Mouse (Mus musculus) hindbrain, embryonic 12.5 days (tissue): ENCODE data around the gene Ptpru. TPM values are rescaled to one million over a fixed set of nuclear protein-coding genes. Genes with fewer than 3 reads are reported as not detected.

Source experiments
- ATAC-seq: fragments of 200-750 bp; cut with Nextera tagmentation; 2 replicates; pipeline ENCODE4 v1.8.0; 2017; ENCODE audit warnings: moderate TSS enrichment; ENCODE audit not compliant: low FRiP score
- H3K27ac ChIP-seq: fragments of 300-500 bp; sonication (generic); 2 replicates; pipeline ENCODE4 v1.5.1; 2016; ENCODE audit warnings: mild to moderate bottlenecking
- H3K27me3 ChIP-seq: fragments of 300-500 bp; sonication (generic); 2 replicates; pipeline ENCODE4 v1.6.1; 2016; ENCODE audit warnings: mild to moderate bottlenecking
- H3K36me3 ChIP-seq: fragments of 300-500 bp; sonication (generic); 2 replicates; pipeline ENCODE4 v1.6.1; 2016; ENCODE audit warnings: mild to moderate bottlenecking
- H3K4me1 ChIP-seq: fragments of 300-500 bp; sonication (generic); 2 replicates; pipeline ENCODE4 v1.6.1; 2016
- H3K4me2 ChIP-seq: fragments of 300-500 bp; sonication (generic); replicated peaks from 2 replicates; pipeline ENCODE4 v1.6.1; 2016; ENCODE audit warnings: mild to moderate bottlenecking
- H3K4me3 ChIP-seq: fragments of 300-500 bp; sonication (generic); 2 replicates; pipeline ENCODE4 v1.5.1; 2016; ENCODE audit warnings: mild to moderate bottlenecking
- H3K9ac ChIP-seq: fragments of 300-500 bp; sonication (generic); 2 replicates; pipeline ENCODE4 v1.6.1; 2016; ENCODE audit warnings: mild to moderate bottlenecking, moderate library complexity
- H3K9me3 ChIP-seq: fragments of 300-500 bp; sonication (generic); replicated peaks from 2 replicates; pipeline ENCODE4 v1.6.1; 2016; ENCODE audit warnings: mild to moderate bottlenecking
- WGBS: fragments of 180-500 bp; shearing (Covaris S2); methylation state at CpG from one replicate; pipeline ENCODE4 v1.1.7; 2016; 5-methylcytosine and 5-hydroxymethylcytosine counted together
- polyA plus RNA-seq: library from polyadenylated mRNA; unstranded; fragments of >200 nt; fragmentation: Nextera tagmentation; extraction: Ambion mirVana; gene quantifications from 2 replicates; pipeline ENCODE4 v1.2.1, GENCODE M21; 2016

Ptpru gene
- polyA plus RNA-seq: 22.7 and 30.2 TPM in 2 replicates

DNA sequence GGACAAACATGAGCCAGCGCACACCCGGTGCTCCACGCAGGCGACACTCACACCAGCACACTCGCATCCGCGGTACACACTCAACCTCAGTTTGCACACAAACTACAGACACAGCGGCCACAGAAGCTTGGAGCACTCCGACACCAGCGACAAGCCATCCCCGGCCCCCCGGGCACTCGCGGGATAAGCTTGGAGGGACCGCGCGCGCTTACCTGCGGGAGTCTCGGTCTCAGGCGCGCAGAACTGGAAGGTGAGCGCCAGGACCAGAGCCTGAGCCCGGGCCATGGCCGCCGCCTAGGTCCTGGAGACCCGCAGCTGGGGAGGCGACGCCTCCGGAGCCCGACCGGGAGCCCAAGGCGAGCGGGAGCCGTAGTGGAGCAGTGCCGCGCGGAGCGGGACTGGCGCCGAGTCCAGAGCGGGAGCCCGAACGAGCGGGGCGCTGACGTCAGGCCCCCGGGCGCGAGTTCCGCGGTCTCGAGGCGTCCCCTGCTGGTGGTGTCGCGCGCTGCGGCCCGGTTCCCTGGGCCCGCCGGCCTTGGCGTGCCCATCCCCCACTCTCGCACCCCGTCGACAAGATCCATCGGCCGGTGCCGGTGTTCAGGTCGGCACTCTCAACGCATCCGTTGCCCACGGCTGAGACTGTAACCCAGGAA is at the start of gene Ptpru:
Gene Ptpru, minus strand, starts transcription at position 417 of the 653 bp plus-strand sequence.
- Histone ChIP-seq H3K36me3 (no peaks in the 10 kb centered on the region), H3K4me3 (peak within 1 kb of the TSS; percentile 66), H3K27me3 (peaks cover 44% of the 10 kb centered on the region), H3K27ac (no peak within 1 kb of the TSS), H3K9me3 (no peaks in the 10 kb centered on the region), H3K9ac (peak within 1 kb of the TSS; percentile 71), H3K4me1 (peaks cover 41% of the 10 kb centered on the region), H3K4me2 (peak within 1 kb of the TSS; percentile 99)
- ATAC-seq: peak; percentile 79
- under 1% methylated on average over 67 of the region's 72 CpGs for WGBS

DNA sequence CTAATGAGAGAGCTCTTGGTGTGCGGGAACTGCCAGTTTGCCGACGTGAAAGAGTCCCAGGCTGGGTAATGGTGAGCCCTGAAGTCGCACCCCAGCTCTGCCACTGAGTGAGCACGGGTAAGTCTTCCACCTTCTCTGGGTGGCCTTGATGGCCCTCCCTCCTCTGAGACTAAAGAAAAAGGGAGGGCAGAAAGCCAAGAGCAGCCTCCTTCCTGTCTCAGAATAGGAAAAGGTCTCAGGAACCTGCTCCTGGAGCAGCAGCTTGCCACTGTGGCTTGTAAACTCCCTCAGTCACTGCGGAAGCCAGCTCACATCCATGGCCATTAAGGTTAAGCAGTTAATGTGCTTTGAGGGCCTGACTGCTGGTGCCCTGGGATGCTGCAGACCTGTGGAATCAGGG is 47.3 kb upstream of the Ptpru start:
- ATAC-seq: no peak
- Histone ChIP-seq H3K4me3 (no peak overlapping the region), H3K36me3 (peaks cover 20% of the 10 kb centered on the region), H3K27me3 (no peaks in the 10 kb centered on the region), H3K4me1 (peaks cover 14% of the 10 kb centered on the region), H3K27ac (no peak overlapping the region; the same call in 1 of the 2 replicates), H3K4me2 (no peak overlapping the region), H3K9ac (no peak overlapping the region), H3K9me3 (no peaks in the 10 kb centered on the region)
- WGBS: 89% methylated on average over 6 of the region's 6 CpGs

DNA sequence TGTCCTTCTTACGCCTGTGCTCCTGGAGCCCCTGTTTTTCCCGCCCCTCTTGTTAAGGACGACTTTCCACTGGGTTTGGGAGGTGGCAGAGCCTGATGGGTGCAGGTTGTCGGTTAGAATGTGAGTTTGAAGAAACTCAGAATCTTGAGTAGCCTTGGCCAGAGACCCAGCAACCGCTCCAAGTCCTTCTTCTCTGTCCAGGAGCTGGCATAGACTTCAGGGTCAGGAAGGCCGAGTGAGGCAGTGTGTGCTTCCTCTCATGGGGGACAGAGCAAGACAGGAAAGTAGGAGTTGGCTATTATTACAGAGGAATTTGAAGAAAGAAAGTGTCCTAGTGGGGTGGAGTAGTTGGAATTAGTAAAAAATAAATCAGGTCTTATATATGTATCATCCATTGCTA is 45.5 kb upstream of the Ptpru start:
- H3K4me3 ChIP-seq: no peak overlapping the region
- H3K36me3 ChIP-seq: peaks cover 20% of the 10 kb centered on the region
- WGBS: 83% methylated on average over 6 of the region's 6 CpGs
- H3K9me3 ChIP-seq: no peaks in the 10 kb centered on the region
- ATAC-seq: no peak
- no peak overlapping the region for H3K4me2 ChIP-seq
- H3K27me3 ChIP-seq: no peaks in the 10 kb centered on the region
- H3K27ac ChIP-seq: no peak overlapping the region
- H3K9ac ChIP-seq: no peak overlapping the region
- peaks cover 14% of the 10 kb centered on the region for H3K4me1 ChIP-seq

DNA sequence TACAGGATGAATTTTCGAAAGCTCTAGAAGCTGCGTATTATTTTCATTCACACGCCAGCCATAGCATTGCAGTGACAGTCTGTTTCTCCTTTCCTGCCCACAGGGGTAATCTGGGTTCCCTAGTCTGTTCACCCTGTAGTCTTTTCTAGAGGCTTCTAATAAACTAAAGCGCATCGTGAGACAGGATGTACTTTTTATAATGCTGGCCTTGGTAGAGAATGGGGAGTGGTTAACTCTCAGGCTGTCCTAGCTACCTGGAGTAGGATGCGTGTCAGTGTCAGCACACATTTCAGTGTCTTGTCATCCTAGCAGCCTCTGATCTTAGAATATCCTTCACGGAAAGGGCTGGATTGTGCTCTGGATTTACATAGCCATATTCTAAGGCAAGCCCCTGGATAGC is 43.2 kb upstream of the Ptpru start:
- Histone ChIP-seq H3K36me3 (peaks cover 16% of the 10 kb centered on the region), H3K9me3 (no peaks in the 10 kb centered on the region), H3K4me2 (no peak overlapping the region), H3K4me3 (no peak overlapping the region), H3K9ac (no peak overlapping the region), H3K4me1 (peaks cover 20% of the 10 kb centered on the region), H3K27ac (no peak overlapping the region), H3K27me3 (no peaks in the 10 kb centered on the region)
- WGBS: 95% methylated on average over 7 of the region's 7 CpGs
- no peak for ATAC-seq

DNA sequence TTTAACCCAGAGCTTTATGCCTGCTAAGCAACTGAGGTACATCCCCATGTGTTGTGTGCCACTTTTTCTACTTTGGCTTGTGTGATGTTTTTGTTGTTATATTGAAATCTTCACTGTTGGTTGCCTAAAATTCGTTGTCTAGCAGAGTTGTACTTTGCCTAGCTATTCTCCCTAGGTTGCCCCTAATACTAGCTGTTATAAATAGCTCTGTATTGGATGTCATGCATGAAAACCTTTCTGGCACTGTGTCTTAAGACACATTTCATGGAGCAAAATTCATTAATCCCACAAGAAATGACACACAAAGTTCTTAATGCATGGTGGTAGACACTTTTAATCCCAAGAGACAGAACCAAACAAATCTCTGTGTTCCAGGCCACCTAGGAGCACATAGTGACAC is 41.6 kb upstream of the Ptpru start:
- H3K36me3 ChIP-seq: no peaks in the 10 kb centered on the region
- no peak overlapping the region for H3K9ac ChIP-seq
- no peak overlapping the region for H3K4me3 ChIP-seq
- H3K4me1 ChIP-seq: peaks cover 36% of the 10 kb centered on the region
- H3K4me2 ChIP-seq: no peak overlapping the region
- ATAC-seq: no peak
- no peaks in the 10 kb centered on the region for H3K9me3 ChIP-seq
- no peaks in the 10 kb centered on the region for H3K27me3 ChIP-seq
- WGBS: 80% methylated on average over 1 of the region's 1 CpGs
- H3K27ac ChIP-seq: no peak overlapping the region

DNA sequence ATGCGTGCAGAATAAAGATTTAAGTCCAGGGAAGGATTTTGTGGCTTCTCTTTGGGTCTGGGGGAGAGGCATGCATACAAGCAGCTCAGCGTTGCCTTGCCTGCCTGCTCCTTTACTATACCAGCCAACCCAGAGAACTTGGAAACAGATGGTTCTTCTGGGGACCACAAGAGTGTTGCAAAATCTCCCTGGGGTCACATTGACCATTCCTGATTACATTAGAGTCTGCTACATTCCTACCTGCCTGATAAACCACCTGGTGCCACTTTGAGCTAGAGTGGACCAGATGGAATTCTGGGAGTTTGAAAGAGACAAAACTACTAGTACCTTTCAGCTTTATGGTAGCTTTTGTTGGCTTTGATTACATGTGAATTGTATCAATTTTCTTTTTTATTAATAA is 38.7 kb upstream of the Ptpru start:
- Histone ChIP-seq H3K27ac (no peak overlapping the region), H3K4me3 (no peak overlapping the region), H3K9me3 (no peaks in the 10 kb centered on the region), H3K36me3 (no peaks in the 10 kb centered on the region), H3K9ac (no peak overlapping the region), H3K4me2 (peak overlapping the region; percentile 23), H3K27me3 (no peaks in the 10 kb centered on the region), H3K4me1 (peaks cover 36% of the 10 kb centered on the region)
- 81% methylated on average over 2 of the region's 2 CpGs for WGBS
- ATAC-seq: no peak

DNA sequence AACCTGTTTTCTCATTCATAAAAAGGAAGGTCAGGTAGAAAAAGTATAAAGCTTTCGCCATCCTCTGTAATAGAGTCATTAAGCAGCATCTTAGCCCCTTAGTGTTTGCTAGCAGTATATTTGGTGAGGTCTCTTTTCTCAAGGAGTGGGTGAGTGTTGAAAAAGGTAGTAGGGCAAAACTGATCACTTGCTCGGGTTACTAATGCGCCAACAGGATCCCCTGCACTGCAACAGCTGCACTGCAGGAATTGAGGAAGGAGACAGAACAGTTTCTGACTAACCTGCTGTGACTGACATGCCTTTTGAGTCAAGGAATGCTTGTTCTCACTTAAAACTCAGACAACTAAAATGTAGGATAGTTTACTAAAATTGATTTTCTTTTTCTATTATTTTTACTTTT is 37.2 kb upstream of the Ptpru start:
- Histone ChIP-seq H3K36me3 (no peaks in the 10 kb centered on the region), H3K9ac (peak overlapping the region; percentile 100), H3K9me3 (no peaks in the 10 kb centered on the region), H3K4me2 (peak overlapping the region; percentile 95), H3K27me3 (no peaks in the 10 kb centered on the region), H3K27ac (no peak overlapping the region), H3K4me3 (peak overlapping the region; percentile 97), H3K4me1 (peaks cover 30% of the 10 kb centered on the region)
- WGBS: 41% methylated on average over 3 of the region's 3 CpGs
- ATAC-seq: no peak

DNA sequence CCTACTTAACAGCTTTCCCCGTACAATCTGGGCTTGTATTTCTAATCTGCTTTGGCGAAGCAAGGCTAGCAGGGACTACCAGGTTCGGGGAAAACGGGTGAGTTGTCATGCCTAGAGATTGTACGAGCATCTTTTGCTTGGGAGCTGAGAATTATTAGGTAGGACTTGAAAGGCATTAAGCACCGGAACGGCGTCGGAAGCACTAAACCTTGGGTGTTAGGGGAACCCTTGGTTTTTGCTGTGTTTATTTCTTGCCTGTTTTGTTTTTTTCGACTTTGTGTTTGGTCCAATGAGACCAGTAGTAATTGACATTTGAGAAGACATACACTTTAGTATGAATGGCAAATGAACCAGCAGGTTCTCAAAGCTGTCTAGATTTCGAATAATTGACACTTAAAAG is 36.5 kb upstream of the Ptpru start:
- no peak for ATAC-seq
- Histone ChIP-seq H3K9ac (peak overlapping the region; percentile 100), H3K4me2 (peak overlapping the region; percentile 95), H3K27me3 (no peaks in the 10 kb centered on the region), H3K4me1 (peaks cover 30% of the 10 kb centered on the region), H3K9me3 (no peaks in the 10 kb centered on the region), H3K27ac (peak overlapping the region; percentile 100), H3K4me3 (peak overlapping the region; percentile 97), H3K36me3 (no peaks in the 10 kb centered on the region)
- 5% methylated on average over 11 of the region's 11 CpGs for WGBS

DNA sequence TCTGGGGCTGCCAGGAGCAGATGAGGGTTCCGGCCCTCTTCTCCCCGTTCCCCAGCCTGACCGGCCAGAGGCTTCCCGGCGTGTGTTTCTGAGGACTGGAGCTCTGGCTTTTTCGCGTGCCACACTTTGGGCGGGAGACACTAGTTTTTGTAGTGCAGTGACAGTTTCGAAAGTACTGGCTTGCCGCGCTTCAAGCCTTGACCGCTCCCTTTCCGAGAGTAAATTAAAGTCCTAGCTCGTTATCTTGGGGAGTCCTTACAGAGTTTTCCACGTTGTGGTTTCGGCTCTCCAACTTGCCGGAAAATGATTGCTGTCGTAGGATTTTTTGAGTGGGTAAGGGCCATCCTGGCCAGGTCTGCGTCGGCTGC is 36.1 kb upstream of the Ptpru start:
- Histone ChIP-seq H3K4me3 (peak overlapping the region; percentile 97), H3K27me3 (no peaks in the 10 kb centered on the region), H3K9me3 (no peaks in the 10 kb centered on the region), H3K4me2 (peak overlapping the region; percentile 95), H3K27ac (peak overlapping the region; percentile 100), H3K9ac (peak overlapping the region; percentile 100), H3K4me1 (peaks cover 30% of the 10 kb centered on the region), H3K36me3 (no peaks in the 10 kb centered on the region)
- WGBS: 0% methylated on average over 20 of the region's 20 CpGs
- ATAC-seq: no peak

DNA sequence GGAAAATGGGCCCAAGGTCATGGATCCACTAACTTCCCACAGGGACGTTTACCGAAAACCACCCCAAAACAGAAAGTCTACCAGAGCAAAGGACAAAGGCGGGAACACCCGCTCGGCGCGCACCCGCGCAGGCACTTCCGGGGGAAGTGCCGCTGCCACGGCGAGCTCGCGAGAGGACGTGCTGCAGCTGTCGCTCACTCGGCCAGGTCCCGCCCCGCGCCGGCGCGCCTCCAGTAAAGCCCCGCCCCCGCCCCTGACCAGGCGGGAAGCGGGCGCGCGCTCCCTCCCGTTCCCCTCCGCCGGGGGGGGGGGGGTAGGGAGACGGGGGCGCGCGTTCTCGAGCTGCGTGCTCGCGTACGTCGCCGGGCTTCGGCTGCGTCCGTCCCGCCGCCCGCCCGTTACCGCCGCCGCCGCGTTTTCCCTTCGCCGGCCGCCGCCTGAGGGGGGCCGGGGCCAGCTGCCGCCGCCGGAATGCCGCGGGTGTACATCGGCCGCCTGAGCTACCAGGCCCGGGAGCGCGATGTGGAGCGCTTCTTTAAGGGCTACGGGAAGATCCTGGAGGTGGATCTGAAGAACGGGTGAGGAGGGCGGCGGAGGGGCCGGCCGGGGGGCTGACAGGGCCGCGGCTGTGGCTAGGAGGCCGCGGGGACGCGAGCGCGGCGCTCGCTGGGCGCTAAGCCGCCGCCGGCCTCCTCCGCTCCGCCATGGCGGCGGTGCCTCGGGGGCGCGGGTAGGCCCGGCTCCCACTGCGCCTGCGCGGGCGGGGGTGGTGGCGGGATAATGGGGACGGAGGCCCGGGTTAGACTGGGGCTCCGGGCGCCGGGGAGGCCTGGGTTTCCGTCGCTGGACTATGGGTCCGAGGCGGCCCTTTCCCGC is 35.4 kb upstream of the Ptpru start, which contains the start of gene Srsf4:
Gene Srsf4, plus strand, starts transcription at position 325 of the 876 bp plus-strand sequence.
- Histone ChIP-seq H3K4me3 (peak within 1 kb of the TSS; percentile 97), H3K9me3 (no peaks in the 10 kb centered on the region), H3K27me3 (no peaks in the 10 kb centered on the region), H3K9ac (peak within 1 kb of the TSS; percentile 100), H3K27ac (peak within 1 kb of the TSS; percentile 100), H3K4me1 (peaks cover 30% of the 10 kb centered on the region), H3K36me3 (no peaks in the 10 kb centered on the region), H3K4me2 (peak within 1 kb of the TSS; percentile 95)
- ATAC-seq: peak; percentile 94
- under 1% methylated on average over 96 of the region's 116 CpGs for WGBS

DNA sequence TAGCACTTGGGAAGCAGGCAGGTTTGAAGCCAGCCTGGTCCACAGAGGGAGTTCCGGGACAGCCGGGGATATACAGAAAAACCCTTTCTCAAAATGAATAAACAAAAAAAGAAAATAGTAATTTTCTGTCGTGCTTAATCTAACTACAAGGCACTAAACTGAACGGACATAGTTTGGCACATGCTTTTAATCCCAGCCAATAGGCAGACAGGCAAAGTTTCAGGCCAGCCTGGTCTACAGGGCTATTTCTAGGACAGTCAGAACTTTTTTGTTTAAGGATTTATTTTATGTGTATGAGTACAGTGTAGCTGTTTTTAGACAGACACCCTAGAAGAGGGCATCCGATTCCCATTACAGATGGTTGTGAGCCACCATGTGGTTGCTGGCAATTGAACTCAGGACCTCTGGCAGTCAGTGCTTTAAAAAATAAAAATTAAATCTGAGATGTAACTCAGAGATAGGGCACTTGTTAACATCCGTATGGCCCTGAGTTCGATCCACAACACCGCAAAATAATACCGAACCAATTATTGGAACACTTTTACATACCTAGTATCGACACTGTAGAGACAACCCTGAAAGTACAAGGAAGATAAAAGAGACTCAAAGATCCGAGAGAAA is 34.7 kb upstream of the Ptpru start:
- Histone ChIP-seq H3K27ac (peak overlapping the region; percentile 100), H3K36me3 (no peaks in the 10 kb centered on the region; the same call in 1 of the 2 replicates), H3K27me3 (no peaks in the 10 kb centered on the region), H3K9ac (peak overlapping the region; percentile 100), H3K9me3 (no peaks in the 10 kb centered on the region), H3K4me2 (peak overlapping the region; percentile 95), H3K4me1 (peaks cover 30% of the 10 kb centered on the region), H3K4me3 (peak overlapping the region; percentile 97)
- 12% methylated on average over 11 of the region's 11 CpGs for WGBS
- peak; percentile 50 for ATAC-seq

DNA sequence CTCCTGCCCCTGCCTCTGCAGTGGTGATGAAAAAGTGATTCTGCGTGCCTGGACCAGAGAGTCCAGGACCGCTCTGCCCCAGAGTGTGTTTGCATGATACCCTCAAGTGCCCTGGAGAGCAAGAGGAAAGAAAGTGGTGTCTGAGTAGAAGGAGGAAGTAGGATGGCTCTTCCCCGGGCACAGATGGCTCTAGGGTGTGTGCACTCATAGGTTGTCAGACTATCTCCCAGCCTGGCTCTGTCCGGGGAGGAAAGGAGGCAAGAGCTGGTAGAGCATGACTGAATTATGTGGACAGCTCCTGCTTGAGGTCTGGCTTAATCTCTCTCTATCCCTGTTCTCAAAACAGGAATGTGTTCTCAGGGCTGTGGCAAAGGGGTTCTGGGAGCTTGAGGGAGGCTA is 23.3 kb upstream of the Ptpru start:
- Histone ChIP-seq H3K27ac (no peak overlapping the region), H3K27me3 (no peaks in the 10 kb centered on the region), H3K4me2 (no peak overlapping the region), H3K9me3 (no peaks in the 10 kb centered on the region), H3K36me3 (peaks cover 43% of the 10 kb centered on the region), H3K4me3 (no peak overlapping the region), H3K9ac (no peak overlapping the region), H3K4me1 (0 out of 2 replicates have a peak, but pooled peaks cover 5% of the 10 kb centered on the region)
- WGBS: 82% methylated on average over 4 of the region's 4 CpGs
- ATAC-seq: no peak
